Mouse (Mus musculus): ENCODE measurements around the gene B3gnt8. TPM values are rescaled to one million over a fixed set of nuclear protein-coding genes. Genes with fewer than 3 reads are reported as not detected.
A peak's percentile ranks its signal among the peaks of the same experiment; 100 is the strongest.

The B3gnt8 gene
- polyA plus RNA-seq, 1 experiment from 2014 or later, result 13.4 TPM

- peak; percentile 97 for DNase-seq (ENCODE audit: low spot score)
Observed at GRCm38 (mm10) chr7:25618865-25619721, 7.4 kb upstream of the B3gnt8 start, which contains the start of gene Dmac2. TSS of gene Dmac2 (plus strand) at chr7:25619414.

- DNase-seq (ENCODE audit: low spot score), result no peak
Observed at GRCm38 (mm10) chr7:25619722-25619991, 6.8 kb upstream of the B3gnt8 start.

DNA sequence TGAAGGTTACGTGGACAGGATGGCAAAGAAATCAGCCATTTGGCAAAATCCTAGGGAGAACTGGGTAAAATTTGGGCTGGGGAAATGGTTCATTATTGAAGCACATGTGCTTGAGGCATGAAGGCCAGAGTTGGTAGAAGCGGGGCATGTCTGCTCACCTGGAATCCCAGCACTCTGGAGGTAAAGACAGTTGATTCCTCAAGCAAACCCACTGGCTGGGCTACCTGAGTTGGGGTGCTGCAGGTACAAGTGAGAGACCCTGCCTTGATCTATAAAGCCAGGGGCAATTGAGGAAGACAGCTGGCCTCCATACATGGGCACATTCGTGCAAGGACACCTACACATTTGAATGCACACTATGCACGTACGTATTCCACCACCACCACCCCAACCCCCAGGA, 6.4 kb upstream of the B3gnt8 start:
- no peak for DNase-seq (ENCODE audit: low spot score)

DNA sequence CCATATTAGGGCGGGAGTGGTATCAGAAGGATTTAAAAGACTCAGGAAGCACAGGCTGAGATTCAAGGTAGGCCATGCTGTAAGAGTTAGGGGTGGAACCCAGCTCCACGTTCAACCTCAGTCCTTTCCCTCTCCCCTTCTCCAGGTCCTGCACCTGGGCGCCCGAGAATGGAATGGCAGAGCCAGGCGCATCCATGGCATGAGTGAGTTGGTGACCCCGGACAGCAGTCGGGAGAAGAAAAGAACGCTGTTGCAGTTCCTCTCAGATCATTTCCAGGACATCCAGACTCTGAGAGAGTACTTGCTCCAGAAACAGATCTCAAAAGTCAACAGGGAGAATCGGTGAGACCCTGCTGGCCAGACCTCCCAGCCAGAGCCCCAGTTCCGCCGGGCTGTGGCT, 5.7 kb upstream of the B3gnt8 start:
- DNase-seq (ENCODE audit: low spot score), result no peak

GRCm38 (mm10) chr7:25623857-25624370, 2.5 kb upstream of the B3gnt8 start:
- no peak for DNase-seq (ENCODE audit: low spot score)

DNA sequence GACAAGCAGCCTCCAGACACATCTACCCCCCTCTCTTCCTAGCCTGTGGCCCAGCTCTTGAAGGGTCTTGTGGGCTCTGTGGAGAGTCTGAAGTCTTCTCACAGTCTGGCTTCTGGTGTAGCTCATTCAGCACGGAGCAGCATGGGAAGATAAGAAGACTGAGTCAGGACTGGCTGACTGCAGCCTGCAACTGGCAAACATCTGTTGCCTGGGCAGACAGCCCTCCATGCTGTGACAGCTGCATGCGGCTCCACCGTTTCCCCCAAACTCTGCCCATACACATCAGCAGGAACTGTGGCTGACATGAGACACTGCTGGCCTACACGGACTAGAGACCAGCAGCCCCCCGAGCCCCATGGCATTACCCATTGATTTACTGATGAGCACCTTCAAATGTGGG, 1.6 kb upstream of the B3gnt8 start:
- peak; percentile 34 for DNase-seq (ENCODE audit: low spot score)

DNA sequence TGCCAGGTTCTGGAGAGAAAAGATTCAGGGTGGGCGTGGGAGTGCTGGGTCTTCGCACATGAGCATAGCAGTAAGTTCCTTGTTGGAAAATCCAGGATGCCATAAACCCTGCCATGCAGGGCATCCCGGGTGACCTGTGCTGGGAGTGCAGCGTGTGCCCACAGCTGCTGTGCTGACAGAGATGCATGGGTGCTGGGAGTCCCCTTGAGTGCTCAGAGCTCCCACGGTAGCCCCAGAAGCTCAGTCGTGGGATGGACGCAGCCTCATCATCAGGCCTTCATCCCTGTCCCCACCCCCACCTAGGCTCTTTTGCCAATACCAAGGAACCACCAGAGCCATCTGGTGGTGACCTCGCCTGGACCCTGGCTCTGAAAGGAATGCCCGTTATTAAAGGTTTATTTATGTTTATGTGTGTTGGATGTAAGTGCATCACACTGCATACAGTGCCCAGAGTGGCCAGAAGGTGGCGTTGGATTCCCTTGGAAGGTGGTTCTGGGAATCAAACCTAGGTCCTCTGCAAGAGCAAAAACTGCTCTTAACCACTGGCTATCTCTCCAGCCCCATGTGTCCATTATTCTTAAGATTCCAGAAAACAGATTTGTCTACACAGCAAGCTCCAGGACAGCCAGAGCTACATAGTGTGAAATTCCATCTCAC, 732 bp upstream of the B3gnt8 start:
- peak; percentile 66 for DNase-seq (ENCODE audit: low spot score)

DNA sequence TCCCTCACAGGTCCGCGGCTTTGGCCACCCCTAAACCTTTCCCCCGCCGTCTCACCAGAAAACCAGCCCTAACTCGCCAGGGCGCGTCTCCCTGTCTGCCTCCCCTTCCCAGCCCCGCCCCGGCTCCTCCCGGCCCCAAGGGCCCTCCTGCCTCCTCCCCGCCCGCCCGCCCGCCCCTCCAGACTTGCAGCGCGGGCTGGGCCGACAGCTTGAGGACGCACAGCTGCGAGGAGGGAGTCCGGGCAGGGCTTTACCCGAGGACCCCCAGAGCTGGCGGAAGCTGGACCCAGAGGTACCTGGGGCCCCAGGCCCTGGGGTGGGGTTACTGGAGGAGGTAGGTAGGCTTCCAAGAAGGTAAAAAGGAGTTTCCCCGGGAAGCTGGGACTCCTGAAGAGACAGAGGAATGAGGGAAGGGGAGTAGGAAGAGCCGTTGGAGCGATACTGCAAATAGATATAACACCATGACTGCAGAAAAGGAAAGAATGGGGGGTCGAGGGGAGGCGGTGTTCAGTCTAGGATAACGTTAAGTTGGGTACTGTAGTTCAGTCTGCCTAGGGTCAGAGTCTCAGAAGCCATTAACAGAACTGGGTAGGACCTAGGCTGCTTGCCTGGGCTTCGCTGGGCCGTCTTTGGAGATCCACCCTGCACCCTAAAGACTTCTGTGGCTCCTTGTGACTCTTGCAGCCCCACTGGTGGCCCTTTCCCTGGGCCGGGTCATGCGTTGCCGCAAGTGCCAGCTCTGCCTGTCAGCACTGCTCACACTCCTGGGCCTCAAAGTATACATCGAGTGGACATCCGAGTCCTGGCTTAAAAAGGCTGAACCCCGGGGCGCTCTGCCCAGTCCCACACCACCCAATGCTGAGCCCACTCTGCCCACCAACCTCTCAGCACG, 1.2 kb downstream of the B3gnt8 start:
- peak; percentile 64 for DNase-seq (ENCODE audit: low spot score)

DNA sequence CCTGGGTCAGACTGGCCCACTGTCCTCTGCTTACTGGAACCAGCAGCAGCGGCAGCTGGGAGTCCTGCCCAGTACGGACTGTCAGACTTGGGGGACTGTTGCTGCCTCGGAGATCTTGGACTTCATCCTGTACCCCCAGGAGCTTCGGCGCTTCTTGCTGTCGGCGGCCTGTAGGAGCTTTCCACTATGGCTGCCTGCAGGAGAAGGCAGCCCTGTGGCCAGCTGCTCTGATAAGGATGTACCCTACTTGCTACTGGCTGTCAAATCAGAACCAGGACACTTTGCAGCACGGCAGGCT, 1.8 kb downstream of the B3gnt8 start:
- DNase-seq (ENCODE audit: low spot score), result no peak

GRCm38 (mm10) chr7:25632679-25633078, 6.2 kb downstream of the B3gnt8 start:
- DNase-seq (ENCODE audit: low spot score), result no peak

- DNase-seq (ENCODE audit: low spot score), result peak; percentile 56
Observed at GRCm38 (mm10) chr7:25636373-25636772, 9.9 kb downstream of the B3gnt8 start.

GRCm38 (mm10) chr7:25637099-25637498, 10.6 kb downstream of the B3gnt8 start:
- DNase-seq (ENCODE audit: low spot score), result no peak

- DNase-seq (ENCODE audit: low spot score), result no peak
Observed at GRCm38 (mm10) chr7:25639754-25640153, 13.3 kb downstream of the B3gnt8 start.

DNA sequence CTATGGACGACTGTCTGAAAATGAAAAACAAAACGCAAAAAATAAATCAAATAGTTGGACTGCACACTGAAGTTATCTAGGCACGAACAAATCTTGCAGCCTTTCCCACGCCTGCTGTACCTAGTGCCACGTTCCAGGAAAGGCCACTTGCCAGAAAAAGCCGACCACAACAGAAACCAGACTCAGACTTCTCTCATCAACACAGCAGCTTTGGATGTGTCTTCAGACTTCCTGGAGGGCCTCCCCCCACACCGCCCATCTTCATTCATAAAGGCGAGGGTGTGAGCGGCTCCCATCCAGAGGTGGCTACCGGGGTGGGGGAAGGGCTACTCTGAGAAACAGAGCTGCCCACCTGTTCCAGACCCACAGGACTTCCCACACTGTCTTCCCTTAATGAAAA, 17.7 kb downstream of the B3gnt8 start:
- DNase-seq (ENCODE audit: low spot score), result peak; percentile 46

- DNase-seq (ENCODE audit: low spot score), result no peak
Observed at GRCm38 (mm10) chr7:25644631-25645030, 18.2 kb downstream of the B3gnt8 start.

- peak; percentile 25 for DNase-seq (ENCODE audit: low spot score)
Observed at GRCm38 (mm10) chr7:25645074-25645473, 18.6 kb downstream of the B3gnt8 start.

GRCm38 (mm10) chr7:25647574-25648123, 21.2 kb downstream of the B3gnt8 start:
- peak; percentile 89 for DNase-seq (ENCODE audit: low spot score)

DNA sequence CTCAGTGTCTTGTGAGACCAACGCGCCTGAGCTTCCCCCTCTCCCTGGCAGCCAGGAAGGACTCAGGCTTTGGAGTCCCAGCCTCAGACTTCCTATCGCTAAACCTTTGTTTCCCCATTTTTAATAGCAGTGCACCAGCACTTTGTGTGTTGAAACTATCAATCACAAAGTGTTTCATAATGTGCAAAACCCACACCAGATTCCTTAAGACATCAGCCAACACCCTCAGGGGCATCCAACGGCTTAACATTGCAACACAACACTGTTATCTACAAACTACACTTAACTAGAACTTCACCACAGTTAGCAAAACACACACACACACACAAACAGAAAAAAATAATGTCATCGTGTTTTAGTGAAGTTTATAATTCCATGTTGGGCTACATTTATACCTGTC, 23.4 kb downstream of the B3gnt8 start:
- no peak for DNase-seq (ENCODE audit: low spot score)

DNA sequence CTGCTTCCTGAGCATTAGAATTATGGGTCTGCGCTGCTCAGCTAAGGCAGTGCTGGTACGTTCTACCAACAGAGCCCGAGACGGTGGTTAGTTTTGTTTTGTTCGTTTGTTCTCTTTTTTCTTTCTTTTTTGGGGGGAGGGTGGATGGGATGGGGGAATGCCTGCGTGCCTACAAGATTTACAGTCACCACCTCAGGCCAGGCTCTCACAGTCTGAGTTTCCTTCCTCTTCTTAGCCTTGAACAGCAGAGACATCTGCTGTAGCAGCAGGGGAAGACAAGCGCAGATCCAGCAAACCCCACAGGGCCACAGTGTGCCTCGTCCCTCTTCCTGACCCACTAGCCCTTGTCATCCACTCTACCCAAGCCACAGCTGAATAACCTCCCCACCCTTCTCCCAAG, 24.8 kb downstream of the B3gnt8 start:
- peak; percentile 68 for DNase-seq (ENCODE audit: low spot score)

DNA sequence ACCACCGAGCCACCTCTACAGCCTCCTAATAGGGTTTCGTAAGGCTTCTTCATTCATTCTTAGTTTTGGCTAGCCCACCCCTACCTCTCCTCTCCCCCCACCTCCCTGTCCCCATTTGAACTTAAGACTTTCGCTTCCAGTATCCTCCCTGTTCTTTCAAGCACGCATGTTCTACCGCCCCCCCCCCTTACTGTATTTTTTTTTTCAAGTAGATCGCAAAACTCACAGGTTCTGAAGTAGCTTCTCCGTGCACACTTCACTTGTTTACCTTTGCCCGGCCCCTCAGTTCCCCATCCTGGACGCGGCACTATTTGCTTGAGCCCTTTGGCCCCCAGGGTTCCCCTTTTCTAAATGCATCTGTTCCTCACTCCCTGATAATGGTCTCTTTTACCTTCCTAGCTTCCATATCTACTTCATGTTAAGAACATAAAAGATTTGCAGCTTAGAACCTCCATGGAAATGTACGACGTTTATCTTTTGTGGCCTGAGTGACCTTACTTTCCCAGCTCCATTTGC, 25.8 kb downstream of the B3gnt8 start:
- no peak for DNase-seq (ENCODE audit: low spot score)

All from thymus, postnatal 0 days (tissue).